Mouse (Mus musculus): Measurements from ENCODE around the gene Olfr685.

Gene Olfr685

DNA sequence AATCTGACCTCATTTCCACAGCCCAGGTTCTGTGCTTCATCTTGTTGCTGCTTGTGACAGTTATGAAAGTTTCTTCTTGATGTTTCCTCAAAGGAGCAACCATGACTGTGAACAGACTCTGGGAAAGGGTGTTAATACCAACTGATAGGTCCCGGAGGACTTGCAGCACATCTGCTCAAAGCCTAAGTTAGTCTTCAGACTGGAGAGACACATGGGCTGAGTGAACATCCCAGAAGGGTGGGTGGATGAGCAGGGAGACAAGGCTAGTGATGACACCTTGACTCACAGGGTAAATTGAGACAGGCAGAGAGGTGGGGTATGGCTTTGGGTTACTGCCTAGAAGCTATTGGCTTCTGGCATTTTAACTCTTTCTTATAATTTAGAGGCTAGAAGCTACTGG, at the start of gene Olfr685:
Gene Olfr685, minus strand, starts transcription at position 101 of the 400 bp plus-strand sequence.
- no peak for DNase-seq

- no peak for DNase-seq
These were observed 43.6 kb upstream of the Olfr685 start for GRCm38 (mm10) chr7:105229386-105229785.

- DNase-seq: peak; percentile 62
These were observed 42.3 kb upstream of the Olfr685 start for GRCm38 (mm10) chr7:105228138-105228537.

GRCm38 (mm10) chr7:105226703-105227102, 40.9 kb upstream of the Olfr685 start:
- no peak for DNase-seq

DNA sequence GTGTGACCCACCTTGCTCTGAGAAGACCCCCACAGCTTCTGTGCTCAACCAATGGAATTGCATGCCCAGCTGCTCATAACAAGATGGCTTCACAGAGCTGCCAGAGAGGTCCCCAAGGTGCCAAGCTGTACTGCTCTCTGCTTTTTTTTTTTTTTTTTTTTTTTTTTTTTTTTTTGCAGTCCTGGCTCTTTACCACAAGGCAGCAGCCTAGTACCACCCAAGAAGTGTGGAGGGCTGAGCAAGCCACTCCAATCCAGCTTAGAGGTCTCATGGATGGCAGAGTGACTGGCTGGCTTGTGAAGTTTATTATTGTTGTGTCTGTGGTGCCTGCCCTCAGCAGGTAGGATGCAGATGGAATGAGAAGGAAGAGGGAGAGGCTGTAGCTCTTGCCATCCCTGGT, 40.3 kb upstream of the Olfr685 start:
- no peak for DNase-seq

GRCm38 (mm10) chr7:105218281-105218680, 32.5 kb upstream of the Olfr685 start:
- DNase-seq: no peak

- DNase-seq: no peak
These were observed 28.9 kb upstream of the Olfr685 start for GRCm38 (mm10) chr7:105214761-105215160.

DNA sequence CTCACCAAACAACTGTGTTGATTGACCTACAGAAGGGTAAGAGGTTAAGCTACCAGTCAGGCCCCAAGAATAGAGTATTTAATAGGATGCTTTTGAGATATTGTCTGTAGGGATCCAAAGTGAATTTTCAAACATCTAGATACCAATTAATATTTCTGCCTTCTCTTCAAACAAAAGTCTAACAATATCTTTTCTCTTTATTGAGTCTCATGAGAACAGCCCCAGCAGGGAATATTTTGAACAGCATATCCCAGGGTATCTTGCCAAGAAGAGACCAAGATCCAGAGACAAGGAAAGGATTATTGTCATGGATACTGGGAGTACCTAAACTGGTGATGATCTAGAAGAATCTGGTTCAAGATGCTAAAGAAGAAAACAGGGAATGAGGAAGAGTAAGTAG, 21.6 kb upstream of the Olfr685 start, which contains the start of gene Olfr686:
Gene Olfr686, minus strand, starts transcription at position 101 of the 400 bp plus-strand sequence.
- DNase-seq: no peak

GRCm38 (mm10) chr7:105170773-105171172, 15.0 kb downstream of the Olfr685 start:
- DNase-seq: peak; percentile 9

DNA sequence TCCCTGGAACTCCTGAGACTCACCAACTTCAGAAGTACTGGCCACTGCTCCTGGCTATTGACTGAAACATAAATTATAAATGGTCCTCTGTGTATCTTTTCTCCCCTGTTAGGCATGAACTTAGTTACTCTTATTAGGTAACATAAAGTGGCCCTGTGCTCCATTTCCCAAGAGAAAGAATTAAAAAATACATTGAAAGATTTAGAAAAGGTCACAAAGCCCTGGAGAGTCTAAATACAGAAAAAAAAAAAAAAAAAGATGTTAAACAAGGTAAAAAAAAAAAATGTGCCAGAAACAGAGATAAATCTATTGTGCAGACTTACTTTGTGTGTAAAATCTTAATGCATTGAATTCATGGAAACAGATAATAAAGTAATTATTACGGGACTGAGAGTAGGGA, 22.3 kb downstream of the Olfr685 start, which contains the start of gene Olfr684:
Gene Olfr684, minus strand, starts transcription at position 101 of the 400 bp plus-strand sequence.
- no peak for DNase-seq

- DNase-seq: no peak
These were observed 38.9 kb downstream of the Olfr685 start, which contains the start of gene Olfr683 for GRCm38 (mm10) chr7:105146912-105147311. Gene Olfr683 (minus strand): TSS chr7:105147012.

- no peak for DNase-seq
These were observed 44.5 kb downstream of the Olfr685 start for GRCm38 (mm10) chr7:105141275-105141674.
